Mouse (Mus musculus) kidney, embryonic 16.5 days (tissue): Measurements from ENCODE around the gene Tmem117. TPM values are rescaled to one million over a fixed set of nuclear protein-coding genes. Genes with fewer than 3 reads are reported as not detected.

Experiments used
- ATAC-seq: fragments of 200-750 bp; cut with Nextera tagmentation; 2 replicates; pipeline ENCODE4 v1.8.0; 2017; ENCODE audit warnings: moderate TSS enrichment; ENCODE audit not compliant: low FRiP score, low TSS enrichment
- H3K27ac ChIP-seq: fragments of 300-500 bp; sonication (generic); 2 replicates; pipeline ENCODE4 v1.5.1; 2014; ENCODE audit warnings: low read length
- H3K27me3 ChIP-seq: fragments of 300-500 bp; sonication (generic); 2 replicates; pipeline ENCODE4 v1.6.1; 2014; ENCODE audit warnings: low read length, control low read depth, mixed read lengths; ENCODE audit not compliant: insufficient read depth
- H3K36me3 ChIP-seq: fragments of 300-500 bp; sonication (generic); 2 replicates; pipeline ENCODE4 v1.6.1; 2014; ENCODE audit warnings: low read length, control low read depth, mixed read lengths; ENCODE audit not compliant: insufficient read depth
- H3K4me1 ChIP-seq: fragments of 300-500 bp; sonication (generic); 2 replicates; pipeline ENCODE4 v1.6.1; 2014; ENCODE audit warnings: low read length, control low read depth, mixed read lengths; ENCODE audit not compliant: insufficient read depth
- H3K4me2 ChIP-seq: fragments of 300-500 bp; sonication (generic); replicated peaks from 2 replicates; pipeline ENCODE4 v1.6.1; 2014; ENCODE audit warnings: low read depth, low read length
- H3K4me3 ChIP-seq: fragments of 300-500 bp; sonication (generic); 2 replicates; pipeline ENCODE4 v1.5.1; 2014; ENCODE audit warnings: mild to moderate bottlenecking, low read length
- H3K9ac ChIP-seq: fragments of 300-500 bp; sonication (generic); replicated peaks from 2 replicates; pipeline ENCODE4 v1.6.1; 2014; ENCODE audit warnings: low read length
- H3K9me3 ChIP-seq: fragments of 300-500 bp; sonication (generic); 2 replicates; pipeline ENCODE4 v1.6.1; 2016; ENCODE audit warnings: low read length, control low read depth
- WGBS: fragments of 180-500 bp; shearing (Covaris S2); extraction: QIAGEN DNeasy Blood & Tissue Kit; methylation state at CpG from one replicate; pipeline ENCODE4 v1.1.7; 2014; 5-methylcytosine and 5-hydroxymethylcytosine counted together
- polyA plus RNA-seq: library from polyadenylated mRNA; unstranded; fragments of >200 nt; fragmentation: Nextera tagmentation; extraction: Ambion mirVana; gene quantifications from 2 replicates; pipeline ENCODE4 v1.2.1, GENCODE M21; 2015

Tmem117 gene
- polyA plus RNA-seq, 1 experiment from 2014 or later: 14.6 TPM

DNA sequence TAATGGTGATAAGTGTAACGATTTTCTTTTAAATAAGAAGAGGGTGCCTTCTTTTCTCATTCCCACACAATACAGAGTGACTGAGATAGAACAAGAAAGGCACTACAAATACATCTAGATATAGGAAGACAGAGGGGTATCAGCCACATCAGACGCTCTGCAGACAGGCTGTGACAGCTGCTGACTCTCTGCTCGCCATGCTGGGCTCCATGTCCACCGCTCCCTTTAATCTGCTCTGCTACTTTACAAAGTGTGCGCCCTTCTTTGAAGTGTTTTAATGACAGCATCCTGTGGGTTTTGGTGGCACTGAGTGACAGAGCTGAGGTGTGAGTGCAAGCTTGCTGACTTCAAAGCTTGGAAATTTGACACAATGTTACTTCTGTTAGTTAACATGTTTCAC, 314.9 kb downstream of the Tmem117 start:
- Histone ChIP-seq H3K4me3 (no peak overlapping the region), H3K9me3 (no peaks in the 10 kb centered on the region), H3K36me3 (no peaks in the 10 kb centered on the region), H3K4me1 (no peaks in the 10 kb centered on the region), H3K4me2 (no peak overlapping the region), H3K9ac (no peak overlapping the region), H3K27me3 (no peaks in the 10 kb centered on the region), H3K27ac (no peak overlapping the region)
- no peak for ATAC-seq
- WGBS: 40% methylated on average over 5 of the region's 5 CpGs

DNA sequence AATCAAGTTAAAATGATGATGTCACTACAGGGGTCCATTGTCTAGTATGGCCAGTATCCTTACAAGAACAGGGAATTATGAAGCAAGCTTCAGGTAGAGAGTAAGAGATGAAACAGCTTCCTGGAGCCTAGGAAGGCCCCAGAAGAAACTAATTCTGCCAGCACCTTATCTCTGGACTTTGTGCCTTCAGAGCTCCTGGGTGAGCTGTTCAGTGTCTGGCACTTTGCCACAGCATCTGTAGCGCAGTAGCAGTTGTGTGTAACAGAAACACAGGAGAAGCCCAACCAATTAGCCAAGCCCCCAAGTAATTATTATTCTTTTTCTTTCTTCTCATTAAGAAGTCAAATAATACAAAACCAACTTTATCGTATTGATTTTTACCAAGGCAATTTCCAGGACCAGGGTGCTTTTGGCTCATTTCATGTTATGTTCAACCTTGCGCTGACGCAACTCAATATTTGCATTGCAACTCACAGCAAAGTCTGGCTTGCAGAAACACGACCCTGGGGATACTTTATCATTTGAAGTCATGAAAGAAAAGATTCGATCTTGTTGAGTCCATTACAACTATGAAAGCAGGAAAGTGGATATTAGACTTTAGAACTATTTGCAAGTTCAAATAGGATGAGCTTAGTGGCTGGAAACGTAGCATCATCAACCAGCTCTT, 322.5 kb downstream of the Tmem117 start:
- WGBS: 83% methylated on average over 7 of the region's 7 CpGs
- no peak overlapping the region for H3K27ac ChIP-seq
- no peaks in the 10 kb centered on the region for H3K4me1 ChIP-seq
- H3K4me3 ChIP-seq: no peak overlapping the region
- H3K9ac ChIP-seq: no peak overlapping the region
- no peak overlapping the region for H3K4me2 ChIP-seq
- no peak for ATAC-seq
- H3K27me3 ChIP-seq: no peaks in the 10 kb centered on the region
- H3K36me3 ChIP-seq: no peaks in the 10 kb centered on the region
- no peaks in the 10 kb centered on the region for H3K9me3 ChIP-seq

DNA sequence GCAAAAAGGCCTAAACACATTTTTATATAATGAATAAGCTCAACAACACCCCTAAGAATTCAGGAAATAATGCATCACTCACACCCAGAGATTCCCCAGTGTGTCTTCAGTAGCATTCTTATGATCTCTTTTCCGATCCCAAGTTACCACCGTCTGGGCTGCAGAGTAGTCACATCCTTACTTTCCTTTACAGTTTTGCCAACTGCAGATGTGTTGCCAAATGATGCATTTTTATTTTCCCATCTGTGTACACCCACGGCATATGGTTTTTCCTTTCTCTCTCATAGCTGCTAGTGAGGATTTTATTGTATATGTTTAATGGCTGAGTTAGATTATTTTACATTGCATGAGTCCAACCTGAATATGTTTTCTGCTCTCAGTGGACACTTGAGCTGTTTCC, 327.7 kb downstream of the Tmem117 start:
- Histone ChIP-seq H3K9me3 (no peaks in the 10 kb centered on the region), H3K4me1 (no peaks in the 10 kb centered on the region), H3K36me3 (no peaks in the 10 kb centered on the region), H3K4me2 (no peak overlapping the region), H3K4me3 (no peak overlapping the region), H3K27me3 (no peaks in the 10 kb centered on the region), H3K9ac (no peak overlapping the region), H3K27ac (no peak overlapping the region)
- WGBS: 84% methylated on average over 3 of the region's 3 CpGs
- no peak for ATAC-seq

DNA sequence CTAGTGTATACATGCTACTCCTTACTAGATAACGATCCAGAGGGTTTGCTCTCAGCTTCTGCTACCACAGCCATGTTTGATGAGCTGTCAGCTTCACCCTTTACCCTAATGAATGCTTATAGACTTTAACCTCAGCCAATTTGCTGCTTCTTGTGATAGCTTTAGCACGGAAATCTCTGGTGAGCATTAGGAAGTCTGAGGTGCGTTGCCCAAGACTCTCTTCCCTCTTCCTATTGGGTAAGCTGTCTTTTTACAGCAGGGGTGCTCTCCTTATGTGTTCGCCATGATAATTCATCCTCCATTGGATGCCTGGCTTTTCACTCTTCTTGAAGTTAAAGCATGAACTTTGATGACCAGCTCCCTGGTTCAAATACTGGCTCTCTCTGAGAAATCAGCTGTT, 328.2 kb downstream of the Tmem117 start:
- Histone ChIP-seq H3K9me3 (no peaks in the 10 kb centered on the region), H3K4me3 (no peak overlapping the region), H3K9ac (no peak overlapping the region), H3K4me2 (no peak overlapping the region), H3K27me3 (no peaks in the 10 kb centered on the region), H3K4me1 (no peaks in the 10 kb centered on the region), H3K36me3 (no peaks in the 10 kb centered on the region), H3K27ac (no peak overlapping the region)
- WGBS: 84% methylated on average over 4 of the region's 4 CpGs
- ATAC-seq: no peak

DNA sequence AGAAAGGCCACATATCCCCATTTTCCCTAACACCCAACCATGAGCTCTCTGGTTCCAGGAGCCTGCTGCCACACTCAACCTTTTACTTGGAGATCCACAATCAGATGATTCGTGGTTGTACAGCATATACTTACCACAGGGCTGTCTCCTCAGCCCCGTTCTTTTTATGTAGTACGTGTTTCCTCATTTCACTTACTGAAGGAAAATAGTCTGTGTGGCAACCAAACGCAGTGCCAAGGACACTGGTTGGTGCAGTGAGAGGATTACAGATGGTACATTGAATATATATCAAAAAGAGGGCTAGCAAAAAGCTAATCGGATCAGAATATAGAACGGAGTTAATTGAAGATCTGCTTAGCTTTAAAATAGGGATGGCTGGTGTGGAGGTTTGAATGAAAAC, 338.0 kb downstream of the Tmem117 start:
- Histone ChIP-seq H3K4me2 (no peak overlapping the region), H3K4me3 (no peak overlapping the region), H3K36me3 (no peaks in the 10 kb centered on the region), H3K27ac (no peak overlapping the region), H3K9me3 (no peaks in the 10 kb centered on the region), H3K4me1 (no peaks in the 10 kb centered on the region), H3K27me3 (no peaks in the 10 kb centered on the region), H3K9ac (no peak overlapping the region)
- ATAC-seq: no peak
- WGBS: 91% methylated on average over 6 of the region's 6 CpGs

DNA sequence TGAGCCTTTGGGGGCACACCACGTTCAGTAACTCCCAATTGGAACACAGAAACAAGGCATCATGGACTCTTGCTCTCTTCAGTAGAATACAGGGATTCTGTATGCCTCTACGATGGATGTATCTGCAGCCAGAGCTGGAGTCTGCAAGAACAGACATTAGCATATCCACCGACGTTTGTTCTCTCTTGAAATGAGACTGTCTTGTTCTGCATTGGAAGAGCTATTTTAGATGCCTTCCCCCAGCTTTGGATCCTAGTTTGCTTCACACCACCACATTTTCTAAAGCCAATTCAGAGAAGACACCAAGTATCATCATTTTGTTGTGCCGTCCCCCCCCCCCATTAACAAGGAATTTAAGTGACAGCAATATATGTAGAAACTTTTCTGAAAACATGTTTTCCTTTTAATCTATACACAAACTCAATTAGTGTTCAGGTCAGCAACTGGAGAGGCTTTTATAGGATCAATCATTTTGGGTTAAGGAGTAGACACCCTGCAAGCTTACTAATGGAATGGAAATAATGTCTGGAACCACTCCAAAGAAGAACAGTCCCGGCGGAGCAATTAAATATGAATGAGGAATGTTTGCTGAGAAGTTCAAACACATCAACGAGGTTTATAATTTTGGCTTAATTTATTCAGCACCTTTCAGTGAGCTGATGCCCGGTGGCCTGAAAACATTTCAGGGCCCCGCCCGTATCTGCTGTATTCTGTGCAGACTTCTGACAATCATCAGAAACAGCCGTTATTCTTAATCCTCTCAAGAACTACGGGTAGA, 339.6 kb downstream of the Tmem117 start:
- WGBS: 82% methylated on average over 13 of the region's 13 CpGs
- H3K36me3 ChIP-seq: no peaks in the 10 kb centered on the region
- no peak overlapping the region for H3K9ac ChIP-seq
- no peaks in the 10 kb centered on the region for H3K4me1 ChIP-seq
- no peak overlapping the region for H3K27ac ChIP-seq
- ATAC-seq: no peak
- no peak overlapping the region for H3K4me3 ChIP-seq
- H3K4me2 ChIP-seq: no peak overlapping the region
- no peaks in the 10 kb centered on the region for H3K27me3 ChIP-seq
- no peaks in the 10 kb centered on the region for H3K9me3 ChIP-seq

DNA sequence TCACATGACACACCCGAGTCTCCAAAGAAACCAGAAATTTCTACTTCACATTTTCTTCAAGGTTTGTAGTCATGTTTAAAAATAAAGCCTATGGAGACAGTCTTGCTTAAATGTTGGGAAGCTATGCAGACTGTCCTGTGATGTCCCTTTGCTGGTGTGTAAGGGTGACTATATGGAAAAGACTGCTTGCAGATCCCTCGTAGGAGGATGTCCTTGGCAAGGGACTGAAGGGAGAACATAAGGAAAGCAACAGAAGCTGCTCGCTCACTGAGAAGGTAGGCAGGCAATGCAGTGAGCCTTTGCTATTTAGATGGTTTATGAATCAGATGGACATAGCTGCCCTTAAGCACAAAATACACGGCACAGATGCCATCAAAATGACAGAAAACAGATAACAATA, 352.8 kb downstream of the Tmem117 start:
- Histone ChIP-seq H3K27ac (no peak overlapping the region), H3K9me3 (no peaks in the 10 kb centered on the region), H3K4me2 (no peak overlapping the region), H3K9ac (no peak overlapping the region), H3K36me3 (no peaks in the 10 kb centered on the region), H3K4me3 (no peak overlapping the region), H3K4me1 (no peaks in the 10 kb centered on the region), H3K27me3 (no peaks in the 10 kb centered on the region)
- 77% methylated on average over 4 of the region's 4 CpGs for WGBS
- no peak for ATAC-seq

DNA sequence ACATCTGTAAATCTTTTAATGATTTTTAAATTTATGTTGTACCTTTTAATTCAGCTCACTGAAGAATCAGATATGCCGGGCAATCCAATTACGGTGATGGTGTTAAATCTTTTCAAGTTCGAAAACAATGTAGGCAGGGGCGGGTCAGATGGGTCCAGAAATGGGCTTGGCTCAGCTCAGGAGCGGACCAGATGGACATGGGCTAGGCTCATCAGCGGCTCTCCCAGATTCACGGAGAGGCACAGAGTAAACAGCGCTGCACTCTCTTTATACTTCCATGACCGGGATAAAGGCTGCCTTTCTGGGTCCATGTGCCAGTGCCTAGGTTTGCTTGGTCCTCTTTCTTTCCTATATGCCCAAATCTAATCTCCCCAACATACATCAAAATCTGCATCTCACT, 366.3 kb downstream of the Tmem117 start:
- no peaks in the 10 kb centered on the region for H3K4me1 ChIP-seq
- H3K27me3 ChIP-seq: no peaks in the 10 kb centered on the region
- H3K27ac ChIP-seq: no peak overlapping the region
- WGBS: 91% methylated on average over 9 of the region's 9 CpGs
- ATAC-seq: no peak
- no peak overlapping the region for H3K9ac ChIP-seq
- no peak overlapping the region for H3K4me3 ChIP-seq
- no peaks in the 10 kb centered on the region for H3K9me3 ChIP-seq
- no peak overlapping the region for H3K4me2 ChIP-seq
- H3K36me3 ChIP-seq: no peaks in the 10 kb centered on the region

DNA sequence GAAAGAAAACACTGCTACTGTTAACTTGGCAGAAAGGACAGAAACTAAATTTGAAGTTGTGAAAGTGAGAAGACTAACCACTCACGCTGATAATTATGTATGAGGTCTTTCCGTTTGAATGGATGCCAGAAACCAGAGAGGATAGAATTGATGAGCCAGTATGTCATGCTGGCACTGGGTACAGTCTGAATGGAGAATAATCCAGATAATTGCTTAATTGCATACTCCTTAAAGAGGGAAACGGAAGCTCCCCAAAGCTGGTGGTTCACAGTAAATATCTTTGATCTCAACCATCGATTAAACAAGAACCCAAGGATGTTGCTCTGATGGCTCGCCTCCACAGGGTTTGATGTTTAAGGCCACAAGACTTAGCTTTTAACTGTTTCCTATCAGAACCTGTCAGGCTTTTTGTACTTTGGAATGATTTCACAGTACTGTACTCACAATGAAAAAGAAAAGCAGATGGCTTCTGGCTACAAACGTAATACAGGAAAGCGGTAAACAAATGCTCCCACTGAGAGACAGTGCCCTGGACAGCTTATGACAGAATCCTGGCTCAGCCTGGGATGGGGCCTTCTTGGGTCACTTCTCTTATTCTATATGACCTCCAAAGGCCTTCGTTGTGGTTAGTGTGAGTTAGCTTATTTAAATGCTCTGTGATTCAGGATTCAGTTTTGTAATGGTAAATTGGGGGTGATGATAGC, 376.2 kb downstream of the Tmem117 start:
- Histone ChIP-seq H3K4me3 (no peak overlapping the region), H3K4me1 (no peaks in the 10 kb centered on the region), H3K9me3 (no peaks in the 10 kb centered on the region), H3K9ac (no peak overlapping the region), H3K36me3 (no peaks in the 10 kb centered on the region), H3K27ac (no peak overlapping the region), H3K27me3 (no peaks in the 10 kb centered on the region), H3K4me2 (no peak overlapping the region)
- ATAC-seq: no peak
- 65% methylated on average over 8 of the region's 8 CpGs for WGBS

DNA sequence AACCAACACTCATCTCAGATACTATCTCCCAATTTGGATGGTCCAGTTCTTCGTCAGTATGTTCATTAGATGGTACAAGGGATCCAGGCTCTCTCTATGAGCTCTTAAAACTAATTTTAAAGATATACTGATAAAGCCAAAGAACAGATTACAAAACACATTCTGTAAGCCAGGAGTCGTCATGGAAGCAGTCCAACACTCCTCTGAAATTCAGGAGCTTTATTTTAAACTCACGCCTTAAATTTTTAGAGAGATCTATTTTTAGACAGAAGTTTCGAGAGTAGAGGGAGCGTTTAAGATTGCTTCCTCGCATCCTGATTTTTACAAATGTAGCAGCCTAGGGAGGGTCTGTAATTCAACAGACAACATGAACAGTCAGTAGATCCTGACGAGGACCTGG, 393.2 kb downstream of the Tmem117 start:
- Histone ChIP-seq H3K36me3 (no peaks in the 10 kb centered on the region), H3K4me3 (no peak overlapping the region), H3K9me3 (no peaks in the 10 kb centered on the region), H3K27me3 (no peaks in the 10 kb centered on the region), H3K4me1 (no peaks in the 10 kb centered on the region), H3K9ac (no peak overlapping the region), H3K27ac (no peak overlapping the region), H3K4me2 (no peak overlapping the region)
- no peak for ATAC-seq
- WGBS: 71% methylated on average over 7 of the region's 7 CpGs
